Mouse (Mus musculus) midbrain, embryonic 16.5 days (tissue): Measurements from ENCODE around the gene Mterf2. TPM values are rescaled to one million over a fixed set of nuclear protein-coding genes. Genes with fewer than 3 reads are reported as not detected.

Experiments used
- ATAC-seq: fragments of 200-750 bp; cut with Nextera tagmentation; 2 replicates; pipeline ENCODE4 v1.8.0; 2017; ENCODE audit warnings: moderate TSS enrichment
- H3K27ac ChIP-seq: fragments of 300-500 bp; sonication (generic); 2 replicates; pipeline ENCODE4 v1.5.1; 2014; ENCODE audit warnings: mild to moderate bottlenecking, low read length, mixed read lengths
- H3K27me3 ChIP-seq: fragments of 300-500 bp; sonication (generic); 2 replicates; pipeline ENCODE4 v1.6.1; 2014; ENCODE audit warnings: low read depth, low read length, mixed read lengths; ENCODE audit not compliant: control insufficient read depth, insufficient read depth
- H3K36me3 ChIP-seq: fragments of 300-500 bp; sonication (generic); 2 replicates; pipeline ENCODE4 v1.6.1; 2014; ENCODE audit warnings: mild to moderate bottlenecking, low read length, moderate library complexity, mixed read lengths; ENCODE audit not compliant: control insufficient read depth, insufficient read depth
- H3K4me1 ChIP-seq: fragments of 300-500 bp; sonication (generic); 2 replicates; pipeline ENCODE4 v1.6.1; 2014; ENCODE audit warnings: mild to moderate bottlenecking, low read length, mixed read lengths; ENCODE audit not compliant: control insufficient read depth, insufficient read depth
- H3K4me2 ChIP-seq: fragments of 300-500 bp; sonication (generic); 2 replicates; pipeline ENCODE4 v1.6.1; 2014; ENCODE audit warnings: mild to moderate bottlenecking, low read length, mixed read lengths
- H3K4me3 ChIP-seq: fragments of 300-500 bp; sonication (generic); 2 replicates; pipeline ENCODE4 v1.5.1; 2014; ENCODE audit warnings: low read depth, mild to moderate bottlenecking, low read length, moderate library complexity, mixed read lengths
- H3K9ac ChIP-seq: fragments of 300-500 bp; sonication (generic); 2 replicates; pipeline ENCODE4 v1.6.1; 2014; ENCODE audit warnings: low read depth, low read length, mixed read lengths
- H3K9me3 ChIP-seq: fragments of 300-500 bp; sonication (generic); replicated peaks from 2 replicates; pipeline ENCODE4 v1.6.1; 2014; ENCODE audit warnings: mild to moderate bottlenecking, low read length, mixed read lengths; ENCODE audit not compliant: control insufficient read depth, poor library complexity, severe bottlenecking
- WGBS: fragments of 180-500 bp; shearing (Covaris S2); extraction: QIAGEN DNeasy Blood & Tissue Kit; methylation state at CpG from one replicate; pipeline ENCODE4 v1.1.7; 2014; 5-methylcytosine and 5-hydroxymethylcytosine counted together
- polyA plus RNA-seq: library from polyadenylated mRNA; unstranded; fragments of >200 nt; fragmentation: Nextera tagmentation; extraction: Ambion mirVana; gene quantifications from 2 replicates; pipeline ENCODE4 v1.2.1, GENCODE M21; 2015

Mterf2 gene
- polyA plus RNA-seq, 1 experiment from 2014 or later, result 27.7 TPM

DNA sequence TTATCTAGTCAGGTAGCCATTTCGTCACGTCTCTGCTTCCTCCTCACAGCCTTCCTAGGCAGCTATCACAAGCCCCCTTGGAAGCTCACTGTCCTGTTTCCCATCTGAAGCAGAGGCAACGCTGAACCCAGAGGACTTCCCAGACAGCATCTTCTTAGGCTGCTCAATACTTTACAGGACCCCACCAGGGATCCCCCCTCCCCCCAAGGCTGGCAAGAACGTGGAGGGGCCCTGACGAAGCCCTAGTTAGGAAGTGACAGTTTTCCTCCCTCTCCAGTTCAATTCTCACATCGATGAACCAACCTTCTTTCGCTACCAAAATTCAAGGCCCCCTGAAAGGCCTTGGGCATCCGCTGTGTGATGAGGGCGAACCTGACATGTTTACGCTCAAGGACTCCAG, 26.0 kb downstream of the Mterf2 start:
- no peaks in the 10 kb centered on the region for H3K27me3 ChIP-seq
- peak; percentile 54 for ATAC-seq
- WGBS, result 1% methylated on average over 10 of the region's 10 CpGs

DNA sequence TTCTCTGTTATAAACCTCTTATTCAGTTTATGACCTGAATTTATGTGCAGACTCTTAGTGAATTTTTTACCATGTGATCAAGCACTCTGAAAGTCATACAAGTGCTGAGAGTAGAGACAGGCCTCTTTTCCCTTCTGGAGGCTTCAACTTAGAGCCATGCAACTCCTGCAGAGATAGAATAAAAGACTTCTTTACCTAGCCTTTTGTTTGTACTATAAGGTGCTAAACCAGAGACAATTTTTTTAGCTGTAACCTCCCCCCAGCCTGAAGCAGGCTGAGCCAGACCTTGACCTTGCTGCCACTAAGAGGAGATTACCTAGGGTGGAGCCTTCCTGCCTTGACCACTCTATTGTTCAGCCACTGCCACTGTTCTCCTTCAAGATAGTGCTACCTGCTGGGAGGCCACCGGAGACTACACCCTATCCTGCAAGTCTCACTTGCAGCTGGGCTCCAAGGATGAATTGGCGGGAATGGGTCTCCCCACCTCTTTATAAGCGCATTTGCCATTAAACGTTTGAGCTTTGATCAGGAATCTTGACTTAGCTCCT, 56.1 kb downstream of the Mterf2 start:
- no peak overlapping the region for H3K27ac ChIP-seq
- H3K9me3 ChIP-seq, result no peaks in the 10 kb centered on the region
- H3K4me2 ChIP-seq, result no peak overlapping the region
- H3K27me3 ChIP-seq, result no peaks in the 10 kb centered on the region
- no peaks in the 10 kb centered on the region for H3K36me3 ChIP-seq
- H3K9ac ChIP-seq, result no peak overlapping the region
- no peaks in the 10 kb centered on the region for H3K4me1 ChIP-seq
- no peak overlapping the region for H3K4me3 ChIP-seq
- ATAC-seq, result no peak
- 48% methylated on average over 4 of the region's 4 CpGs for WGBS

More for the DNA sequence above, 26.0 kb downstream of the Mterf2 start:
- Histone ChIP-seq H3K9me3 (no peaks in the 10 kb centered on the region), H3K27ac (peak overlapping the region; percentile 92), H3K4me2 (peak overlapping the region; percentile 75), H3K4me3 (peak overlapping the region; percentile 100), H3K36me3 (no peaks in the 10 kb centered on the region), H3K9ac (peak overlapping the region; percentile 93), H3K4me1 (peaks cover 19% of the 10 kb centered on the region)

Other genes starting within 250 kb of the Mterf2 start
- gene Ric8b, start 210.4 kb downstream of the Mterf2 start, polyA plus RNA-seq, result 49.3 and 51.0 TPM in 2 replicates
- gene Fhl4, start 25.5 kb downstream of the Mterf2 start, polyA plus RNA-seq, result 2.4 and 2.6 TPM in 2 replicates
- gene Tmem263, start 25.4 kb downstream of the Mterf2 start, polyA plus RNA-seq, result 54.4 and 61.5 TPM in 2 replicates
- gene Cry1, start 57.0 kb upstream of the Mterf2 start, polyA plus RNA-seq, result 41.8 and 43.5 TPM in 2 replicates